8 mouse cellular contexts compared by ENCODE assay signal in the genomic region with DNA sequence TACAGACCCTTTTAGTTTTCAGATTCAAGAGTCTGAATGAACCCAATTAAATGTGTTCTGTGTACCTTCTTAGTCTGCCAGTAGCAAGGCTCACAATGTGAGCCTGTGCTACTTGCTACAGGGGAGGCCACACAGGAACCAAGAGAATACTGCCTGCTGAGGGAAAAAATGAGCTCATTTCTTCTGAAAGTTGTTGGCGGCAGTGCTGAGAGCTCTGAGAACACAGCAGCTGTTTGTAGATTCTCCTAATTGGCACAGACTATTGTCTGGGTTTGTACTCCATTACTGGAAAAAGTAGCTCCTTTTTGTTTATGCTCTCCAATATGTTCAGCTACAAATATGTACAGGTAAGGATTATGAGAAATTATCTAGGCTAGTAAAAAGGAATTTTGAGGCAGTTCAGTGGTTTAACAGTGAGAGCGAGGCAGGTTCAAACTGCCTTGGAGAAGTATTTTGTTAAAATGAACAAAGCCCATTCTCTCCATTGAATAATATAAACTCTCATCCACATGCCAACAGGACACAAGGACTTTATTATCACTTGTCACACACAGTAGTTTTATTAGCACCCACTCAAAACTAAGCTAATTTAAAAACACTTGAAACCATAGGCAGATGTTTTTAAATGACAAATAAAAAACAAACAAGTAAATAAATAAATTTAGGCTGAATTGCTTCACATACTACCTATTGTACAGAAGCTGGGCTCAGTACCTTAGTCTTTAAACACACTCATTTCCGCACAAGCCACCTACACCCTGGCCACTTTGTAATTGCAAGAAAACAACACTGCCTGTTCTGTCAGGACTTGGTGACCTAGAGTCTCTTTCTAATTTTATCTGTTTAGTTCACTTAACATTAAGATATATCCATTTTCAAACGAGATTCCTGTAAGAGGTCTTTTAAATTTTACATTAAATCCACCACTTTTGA.
DNase-seq lines count a peak whose midpoint lies in the region; ATAC-seq and TF ChIP-seq lines count a peak whose summit lies in the region.

No protein-coding gene starts in this region.

- H3K4me1 ChIP-seq in forebrain, embryonic 15.5 days: peaks cover 13% of the 10 kb centered on the region
- H3K4me1 ChIP-seq in olfactory bulb, adult 2 months (ENCODE audit: control insufficient read depth, insufficient read depth, low read length): no peaks in the 10 kb centered on the region

- H3K27me3 ChIP-seq in forebrain, embryonic 15.5 days: no peaks in the 10 kb centered on the region

- TF ChIP-seq POLR2A in olfactory bulb, adult 2 months (IDR thresholded peaks at IDR 0.05; ENCODE audit: insufficient read depth, low read depth, low read length): no peak

- ATAC-seq in forebrain, embryonic 15.5 days (replicated peaks): peak; percentile 98
- ATAC-seq in granulocyte monocyte progenitor cell, adult 5-6 weeks (replicated peaks; ENCODE audit: poor library complexity, severe bottlenecking): no peak

- TF ChIP-seq CTCF in olfactory bulb, adult 2 months (IDR thresholded peaks at IDR 0.05; ENCODE audit: insufficient read depth, low read depth, low read length): no peak

- 16% methylated on average over 4 of the region's 4 CpGs for WGBS in forebrain, embryonic 15.5 days
- 34% methylated on average over 4 of the region's 4 CpGs for WGBS in olfactory bulb, adult 2 months

- no peak overlapping the region for H3K4me3 ChIP-seq in forebrain, embryonic 15.5 days
- no peak overlapping the region for H3K4me3 ChIP-seq in olfactory bulb, adult 2 months (ENCODE audit: insufficient read depth, low read depth, low read length)

- DNase-seq in lung, postnatal 36 days: peak; percentile 11
- no peak for DNase-seq in lung, postnatal 4 days
- peak; percentile 67 for DNase-seq in left cerebral cortex, adult 11 months (ENCODE audit: low spot score)
- DNase-seq in kidney, adult 11 months: no peak
- no peak for DNase-seq in gastrocnemius, postnatal 10 days

- peak overlapping the region; percentile 86 for H3K27ac ChIP-seq in forebrain, embryonic 15.5 days (replicated peaks)
- peak overlapping the region; percentile 66; the same call in 1 of the 2 replicates for H3K27ac ChIP-seq in olfactory bulb, adult 2 months (ENCODE audit: insufficient read depth, low read depth, low read length)

- no peak overlapping the region for H3K9ac ChIP-seq in forebrain, embryonic 15.5 days (replicated peaks)

- no peaks in the 10 kb centered on the region for H3K36me3 ChIP-seq in forebrain, embryonic 15.5 days

- no peak overlapping the region for H3K4me2 ChIP-seq in forebrain, embryonic 15.5 days (replicated peaks)

- H3K9me3 ChIP-seq in forebrain, embryonic 15.5 days: no peaks in the 10 kb centered on the region

Comparison
In these comparisons a context has a peak if more than half of its experiments do, and no peak if none do; other contexts are left out.
1. DNase-seq: peak in lung, postnatal 36 days (single experiment) and left cerebral cortex, adult 11 months (single experiment); none in lung, postnatal 4 days (0 of 2), kidney, adult 11 months (single experiment) and gastrocnemius, postnatal 10 days (single experiment).